Mouse (Mus musculus) intestine, embryonic 14.5 days (tissue): ENCODE data around the gene Pklr. TPM values are rescaled to one million over a fixed set of nuclear protein-coding genes. Genes with fewer than 3 reads are reported as not detected.

ENCODE experiments used
- ATAC-seq: fragments of 200-750 bp; cut with Nextera tagmentation; replicated peaks from 2 replicates; pipeline ENCODE4 v1.8.0; 2017; ENCODE audit warnings: low read depth, moderate number of reproducible peaks, moderate TSS enrichment, moderate library complexity; ENCODE audit not compliant: low FRiP score, low TSS enrichment
- DNase-seq: peaks from one replicate; pipeline ENCODE4 v3.0.0-alpha.2; 2018; ENCODE audit warnings: low spot score
- H3K27ac ChIP-seq: fragments of 300-500 bp; sonication (generic); 2 replicates; pipeline ENCODE4 v1.5.1; 2014; ENCODE audit warnings: low read depth, mild to moderate bottlenecking, control low read depth
- H3K27me3 ChIP-seq: fragments of 300-500 bp; sonication (generic); replicated peaks from 2 replicates; pipeline ENCODE4 v1.6.1; 2014; ENCODE audit warnings: low read length, control low read depth; ENCODE audit not compliant: control insufficient read depth, insufficient read depth
- H3K36me3 ChIP-seq: fragments of 300-500 bp; sonication (generic); 2 replicates; pipeline ENCODE4 v1.6.1; 2014; ENCODE audit warnings: low read length, control low read depth; ENCODE audit not compliant: control insufficient read depth, insufficient read depth
- H3K4me1 ChIP-seq: fragments of 300-500 bp; sonication (generic); replicated peaks from 2 replicates; pipeline ENCODE4 v1.6.1; 2014; ENCODE audit warnings: low read length, control low read depth, mixed read lengths; ENCODE audit not compliant: control insufficient read depth, insufficient read depth
- H3K4me2 ChIP-seq: fragments of 300-500 bp; sonication (generic); 2 replicates; pipeline ENCODE4 v1.6.1; 2014; ENCODE audit warnings: low read length
- H3K4me3 ChIP-seq: fragments of 300-500 bp; sonication (generic); 2 replicates; pipeline ENCODE4 v1.5.1; 2014; ENCODE audit warnings: low read depth, low read length, control low read depth, mixed read lengths
- H3K9ac ChIP-seq: fragments of 300-500 bp; sonication (generic); 2 replicates; pipeline ENCODE4 v1.6.1; 2014; ENCODE audit warnings: mild to moderate bottlenecking, low read length
- H3K9me3 ChIP-seq: fragments of 300-500 bp; sonication (generic); 2 replicates; pipeline ENCODE4 v1.6.1; 2016; ENCODE audit warnings: low read length, control low read depth; ENCODE audit not compliant: control insufficient read depth
- WGBS: fragments of 180-500 bp; shearing (Covaris S2); extraction: QIAGEN DNeasy Blood & Tissue Kit; methylation state at CpG from one replicate; pipeline ENCODE4 v1.1.7; 2014; 5-methylcytosine and 5-hydroxymethylcytosine counted together
- polyA plus RNA-seq: library from polyadenylated mRNA; unstranded; fragments of >200 nt; fragmentation: Nextera tagmentation; extraction: Ambion mirVana; gene quantifications from 2 replicates; pipeline ENCODE4 v1.2.1, GENCODE M21; 2014

The Pklr gene
- polyA plus RNA-seq, 1 experiment from 2014 or later = 13.3 TPM

- no peaks in the 10 kb centered on the region for H3K9me3 ChIP-seq
- peaks cover 7% of the 10 kb centered on the region; the same call in 1 of the 2 replicates for H3K36me3 ChIP-seq
- DNase-seq = no peak
- H3K27me3 ChIP-seq = no peaks in the 10 kb centered on the region
- no peak for ATAC-seq
- no peak overlapping the region for H3K4me3 ChIP-seq
- H3K4me1 ChIP-seq = peaks cover 15% of the 10 kb centered on the region
- no peak overlapping the region for H3K27ac ChIP-seq
- WGBS = 83% methylated on average over 18 of the region's 18 CpGs
- H3K9ac ChIP-seq = no peak overlapping the region
- no peak overlapping the region for H3K4me2 ChIP-seq
These were observed 51.9 kb downstream of the Pklr start for GRCm38 (mm10) chr3:89187690-89188477.

GRCm38 (mm10) chr3:89188478-89188875 is 52.5 kb downstream of the Pklr start:
- no peak for DNase-seq
- H3K27me3 ChIP-seq = no peaks in the 10 kb centered on the region
- H3K4me3 ChIP-seq = no peak overlapping the region
- peaks cover 7% of the 10 kb centered on the region; the same call in 1 of the 2 replicates for H3K36me3 ChIP-seq
- 74% methylated on average over 12 of the region's 12 CpGs for WGBS
- H3K4me1 ChIP-seq = peaks cover 15% of the 10 kb centered on the region
- H3K9ac ChIP-seq = no peak overlapping the region
- no peak overlapping the region for H3K4me2 ChIP-seq
- ATAC-seq = no peak
- H3K27ac ChIP-seq = no peak overlapping the region
- H3K9me3 ChIP-seq = no peaks in the 10 kb centered on the region

- H3K9ac ChIP-seq = no peak overlapping the region
- H3K36me3 ChIP-seq = peaks cover 7% of the 10 kb centered on the region; the same call in 1 of the 2 replicates
- no peak for DNase-seq
- no peaks in the 10 kb centered on the region for H3K9me3 ChIP-seq
- H3K4me2 ChIP-seq = no peak overlapping the region
- no peaks in the 10 kb centered on the region for H3K4me1 ChIP-seq
- no peak for ATAC-seq
- no peak overlapping the region for H3K27ac ChIP-seq
- H3K4me3 ChIP-seq = no peak overlapping the region
- H3K27me3 ChIP-seq = no peaks in the 10 kb centered on the region
- WGBS = 78% methylated on average over 8 of the region's 8 CpGs
These were observed 54.5 kb downstream of the Pklr start for GRCm38 (mm10) chr3:89190436-89190835.

GRCm38 (mm10) chr3:89193351-89193750 is 57.4 kb downstream of the Pklr start:
- ATAC-seq = no peak
- 75% methylated on average over 1 of the region's 1 CpGs for WGBS
- Histone ChIP-seq H3K9me3 (no peaks in the 10 kb centered on the region), H3K4me2 (no peak overlapping the region), H3K36me3 (no peaks in the 10 kb centered on the region; the same call in 1 of the 2 replicates), H3K4me1 (peaks cover 6% of the 10 kb centered on the region; the same call in 1 of the 2 replicates), H3K27me3 (no peaks in the 10 kb centered on the region), H3K9ac (no peak overlapping the region), H3K4me3 (no peak overlapping the region), H3K27ac (no peak overlapping the region)
- DNase-seq = no peak

- Histone ChIP-seq H3K27ac (no peak overlapping the region), H3K9me3 (no peaks in the 10 kb centered on the region), H3K27me3 (no peaks in the 10 kb centered on the region), H3K9ac (no peak overlapping the region), H3K4me1 (peaks cover 6% of the 10 kb centered on the region; the same call in 1 of the 2 replicates), H3K4me2 (no peak overlapping the region), H3K36me3 (no peaks in the 10 kb centered on the region), H3K4me3 (no peak overlapping the region)
- WGBS = 83% methylated on average over 2 of the region's 2 CpGs
- DNase-seq (no peak), ATAC-seq (no peak)
These were observed 57.9 kb downstream of the Pklr start for GRCm38 (mm10) chr3:89193853-89194252.

Other genes with a start within 250 kb of the Pklr start
- 52.9 and 56.0 TPM in 2 replicates for gene Msto1, start 222.1 kb upstream of the Pklr start, polyA plus RNA-seq
- 21.5 and 23.1 TPM in 2 replicates for gene Ash1l, start 185.5 kb upstream of the Pklr start, polyA plus RNA-seq
- gene Dap3, start 185.0 kb upstream of the Pklr start, polyA plus RNA-seq = 150 and 155 TPM in 2 replicates
- 18.7 and 22.2 TPM in 2 replicates for gene Rusc1, start 42.8 kb upstream of the Pklr start, polyA plus RNA-seq
- 0.20 TPM in 1 of 2 replicates, not detected in the other for gene Gm43738, start 35.0 kb upstream of the Pklr start, polyA plus RNA-seq
- gene Fdps, start 34.2 kb upstream of the Pklr start, polyA plus RNA-seq = 352 and 412 TPM in 2 replicates
- gene Hcn3, start 24.1 kb downstream of the Pklr start, polyA plus RNA-seq = 1.8 and 2.5 TPM in 2 replicates
- 24.9 and 25.3 TPM in 2 replicates for gene Clk2, start 28.7 kb downstream of the Pklr start, polyA plus RNA-seq
- 98.1 and 101 TPM in 2 replicates for gene Scamp3, start 41.3 kb downstream of the Pklr start, polyA plus RNA-seq
- gene Fam189b, start 47.0 kb downstream of the Pklr start, polyA plus RNA-seq = 27.6 and 29.3 TPM in 2 replicates
- gene Gba, start 66.8 kb downstream of the Pklr start, polyA plus RNA-seq = 39.2 and 41.0 TPM in 2 replicates
- 19.2 and 19.4 TPM in 2 replicates for gene Thbs3, start 79.0 kb downstream of the Pklr start, polyA plus RNA-seq
- 214 and 216 TPM in 2 replicates for gene Mtx1, start 90.9 kb downstream of the Pklr start, polyA plus RNA-seq
- 4.2 and 10.3 TPM in 2 replicates for gene Muc1, start 92.9 kb downstream of the Pklr start, polyA plus RNA-seq
- 331 and 346 TPM in 2 replicates for gene Krtcap2, start 109.8 kb downstream of the Pklr start, polyA plus RNA-seq
- gene Trim46, start 110.2 kb downstream of the Pklr start, polyA plus RNA-seq = 3.3 and 3.5 TPM in 2 replicates
- 143 and 188 TPM in 2 replicates for gene Dpm3, start 123.2 kb downstream of the Pklr start, polyA plus RNA-seq
- 64.7 and 66.5 TPM in 2 replicates for gene Slc50a1, start 134.4 kb downstream of the Pklr start, polyA plus RNA-seq
- gene Efna1, start 145.0 kb downstream of the Pklr start, polyA plus RNA-seq = 46.2 and 46.6 TPM in 2 replicates
- gene Efna3, start 186.8 kb downstream of the Pklr start, polyA plus RNA-seq = 13.2 and 15.3 TPM in 2 replicates
- gene Efna4, start 201.9 kb downstream of the Pklr start, polyA plus RNA-seq = 20.6 and 22.2 TPM in 2 replicates
- 30.4 and 31.0 TPM in 2 replicates for gene Adam15, start 213.9 kb downstream of the Pklr start, polyA plus RNA-seq
- 0.35 and 0.40 TPM in 2 replicates for gene Dcst2, start 225.8 kb downstream of the Pklr start, polyA plus RNA-seq
- gene Dcst1, start 229.1 kb downstream of the Pklr start, polyA plus RNA-seq = 0.15 and 0.34 TPM in 2 replicates